Mouse (Mus musculus) thymus, adult 2 months (tissue): ENCODE data around the gene Il17rb.

ENCODE experiments used
- CTCF ChIP-seq: fragments of 200-500 bp; IDR thresholded peaks from 2 replicates; pipeline ENCODE4 v1.5.1; 2012; ENCODE audit warnings: mild to moderate bottlenecking, control low read depth, low read length, moderate library complexity, borderline replicate concordance; ENCODE audit not compliant: control insufficient read depth, poor library complexity, insufficient read depth; ENCODE audit errors: extremely low read depth
- POLR2A ChIP-seq: fragments of 200-500 bp; IDR thresholded peaks from 2 replicates; pipeline ENCODE4 v1.6.1; 2012; ENCODE audit warnings: mild to moderate bottlenecking, low read length, control low read depth, moderate library complexity; ENCODE audit not compliant: control insufficient read depth, poor library complexity, insufficient read depth; ENCODE audit errors: extremely low read depth

GRCm38 (mm10) chr14:30056031-30056766, 47.5 kb upstream of the Il17rb start:
- TF ChIP-seq POLR2A (no peak), CTCF (no peak)
